Comparison of ENCODE assay signal across 9 mouse cellular contexts in the genomic region with DNA sequence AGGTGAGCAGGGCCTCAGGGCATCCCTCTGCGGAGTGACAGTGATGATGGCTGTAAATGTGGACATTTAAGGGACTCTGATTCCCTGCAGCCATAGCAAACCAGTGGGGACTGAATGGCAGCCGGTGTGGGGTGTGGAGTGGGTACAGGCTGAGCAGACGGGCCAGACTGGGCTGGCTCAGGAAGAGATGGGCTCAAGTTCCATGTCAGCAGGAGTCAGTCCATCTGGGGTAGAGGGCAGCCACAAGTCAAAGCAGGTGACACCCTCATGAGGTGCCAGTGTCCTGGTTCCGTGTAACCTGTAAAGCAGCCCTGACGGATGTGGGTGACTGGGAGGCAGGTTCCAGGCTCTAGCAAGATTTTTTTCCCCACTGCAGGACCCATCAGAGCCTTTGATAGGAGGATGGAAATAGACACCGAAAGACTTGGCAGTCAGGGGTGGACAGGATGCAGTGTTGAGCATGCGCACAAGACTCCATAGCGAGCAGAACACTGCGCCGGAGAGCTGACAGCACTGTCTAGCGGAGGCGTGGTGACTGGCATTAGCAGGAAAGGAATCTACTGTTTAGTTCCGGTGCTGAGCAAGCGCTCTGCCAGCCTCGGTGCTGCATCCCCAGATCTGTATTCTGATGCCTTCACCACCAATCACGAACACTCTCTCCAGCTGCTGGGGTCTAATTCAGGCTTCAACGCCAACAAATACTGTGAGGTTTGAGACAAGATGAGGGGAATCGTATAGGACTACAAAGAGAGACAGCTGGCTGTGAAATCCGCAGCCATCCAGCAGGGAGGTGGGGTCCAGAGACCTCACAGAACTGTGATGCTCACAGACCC. TPM values are rescaled to one million over a fixed set of nuclear protein-coding genes. Genes with fewer than 3 reads are reported as not detected.
A peak's percentile ranks its signal among the peaks of the same experiment; 100 is the strongest.
DNase-seq lines count a peak whose midpoint lies in the region; ATAC-seq and TF ChIP-seq lines count a peak whose summit lies in the region.
"Had no signal": no experiment of that assay in that cellular context is flagged by ENCODE, and none has a peak within 500 bp of the region (broad histone marks: within the 10 kb centered on the region; RNA-seq: fewer than 3 reads in every experiment).

No protein-coding gene starts in this region.

- peaks cover 27% of the 10 kb centered on the region for H3K4me1 ChIP-seq in forebrain, embryonic 16.5 days (replicated peaks; ENCODE audit: control insufficient read depth, insufficient read depth, low read length)
- peaks cover 11% of the 10 kb centered on the region for H3K4me1 ChIP-seq in liver, embryonic 12.5 days

- peak; percentile 82 for ATAC-seq in forebrain, embryonic 16.5 days
- peak; percentile 50; the same call in 1 of the 2 replicates for ATAC-seq in liver, embryonic 12.5 days

- no peaks in the 10 kb centered on the region for H3K27me3 ChIP-seq in forebrain, embryonic 16.5 days (replicated peaks; ENCODE audit: control insufficient read depth, insufficient read depth, low read length)
- H3K27me3 ChIP-seq in liver, embryonic 12.5 days (replicated peaks): no peaks in the 10 kb centered on the region
- no peaks in the 10 kb centered on the region for H3K27me3 ChIP-seq in myocyte (ENCODE audit: control insufficient read depth, insufficient read depth, insufficient read length)
- no peaks in the 10 kb centered on the region for H3K27me3 ChIP-seq in splenic B cell, adult 2 months (ENCODE audit: control insufficient read depth, insufficient read depth, low read length, poor library complexity, severe bottlenecking)

- peak overlapping the region; percentile 75 for H3K27ac ChIP-seq in forebrain, embryonic 16.5 days (ENCODE audit: low read length)
- H3K27ac ChIP-seq in liver, embryonic 12.5 days: no peak overlapping the region
- H3K27ac ChIP-seq: macrophage had no signal

- no peaks in the 10 kb centered on the region; the same call in 1 of the 2 replicates for H3K9me3 ChIP-seq in forebrain, embryonic 16.5 days (ENCODE audit: control insufficient read depth, low read length)
- H3K9me3 ChIP-seq in liver, embryonic 12.5 days (replicated peaks): no peaks in the 10 kb centered on the region

- WGBS in forebrain, embryonic 16.5 days: 25% methylated on average over 19 of the region's 19 CpGs
- WGBS in liver, embryonic 12.5 days (ENCODE audit: insufficient replicate concordance): 39% methylated on average over 19 of the region's 19 CpGs

- H3K4me3 ChIP-seq in forebrain, embryonic 16.5 days (replicated peaks; ENCODE audit: low read length): peak overlapping the region; percentile 34
- H3K4me3 ChIP-seq in liver, embryonic 12.5 days: peak overlapping the region; percentile 17; the same call in 1 of the 2 replicates
- H3K4me3 ChIP-seq in myocyte: no peak overlapping the region

- peak overlapping the region; percentile 52 for H3K4me2 ChIP-seq in forebrain, embryonic 16.5 days (ENCODE audit: low read length)
- peak overlapping the region; percentile 55 for H3K4me2 ChIP-seq in liver, embryonic 12.5 days
- H3K4me2 ChIP-seq in myocyte (ENCODE audit: low read depth): peak overlapping the region; percentile 56

- H3K36me3 ChIP-seq in forebrain, embryonic 16.5 days (ENCODE audit: control insufficient read depth, insufficient read depth): no peaks in the 10 kb centered on the region
- no peaks in the 10 kb centered on the region for H3K36me3 ChIP-seq in liver, embryonic 12.5 days
- no peaks in the 10 kb centered on the region for H3K36me3 ChIP-seq in myocyte (ENCODE audit: control insufficient read depth, insufficient read depth)
- no peaks in the 10 kb centered on the region for H3K36me3 ChIP-seq in splenic B cell, adult 2 months (ENCODE audit: control insufficient read depth, insufficient read depth, low read length, poor library complexity, severe bottlenecking)

- TF ChIP-seq POLR2A in myocyte (IDR thresholded peaks at IDR 0.05; ENCODE audit: insufficient read length, low read depth): no peak

- no peak overlapping the region for H3ac ChIP-seq in myocyte (ENCODE audit: control insufficient read depth, insufficient read length)

- intact Hi-C loops in heart, postnatal 14 days (cut with DNase I): no loop called here

- peak; percentile 30 to 33 for DNase-seq in urinary bladder, adult 18-20 months (ENCODE audit: low spot score in 2 of 2)
- no peak for DNase-seq in urinary bladder, postnatal 10 days (ENCODE audit: low spot score)
- peak; percentile 65 to 79 for DNase-seq in heart, postnatal 14 days
- peak; percentile 58 to 68 for DNase-seq in kidney, postnatal 36 days
- peak; percentile 72 for DNase-seq in splenic B cell, adult 2 months (ENCODE audit: low read depth, low spot score)

- peak overlapping the region; percentile 56 for H3K9ac ChIP-seq in forebrain, embryonic 16.5 days (replicated peaks; ENCODE audit: low read depth, low read length)
- H3K9ac ChIP-seq in liver, embryonic 12.5 days: peak overlapping the region; percentile 27; the same call in 1 of the 2 replicates

- H3K79me2 ChIP-seq in myocyte (ENCODE audit: control insufficient read depth, insufficient read depth): no peaks in the 10 kb centered on the region

TF ChIP-seq in myocyte, 11 proteins besides CTCF, POLR2A, EP300 and RAD21:
- TF ChIP-seq REST (IDR thresholded peaks at IDR 0.05; ENCODE audit: insufficient read depth, insufficient read length) (no peak), USF1 (IDR thresholded peaks at IDR 0.05; ENCODE audit: low read depth) (no peak), E2F4 (IDR thresholded peaks at IDR 0.05; ENCODE audit: insufficient read depth) (no peak), TCF3 (IDR thresholded peaks at IDR 0.05; ENCODE audit: insufficient read length, low read depth) (no peak), TCF12 (IDR thresholded peaks at IDR 0.05; ENCODE audit: insufficient read depth, poor library complexity, severe bottlenecking) (no peak), MYOD1 (IDR thresholded peaks at IDR 0.05; ENCODE audit: control insufficient read depth in 1 of 3, insufficient read length in 2 of 3, low read depth in 2 of 3) (no peak), CEBPB (IDR thresholded peaks at IDR 0.05; ENCODE audit: insufficient read depth, poor library complexity, severe bottlenecking) (no peak), POLR2AphosphoS2 (IDR thresholded peaks at IDR 0.05; ENCODE audit: insufficient read length, low read depth) (no peak), SRF (IDR thresholded peaks at IDR 0.05; ENCODE audit: control insufficient read depth, insufficient read length, low read depth) (no peak), MYOG (IDR thresholded peaks at IDR 0.05; ENCODE audit: control insufficient read depth in 1 of 3, insufficient read depth in 1 of 3, insufficient read length in 2 of 3, low read depth in 2 of 3) (no peak), MAX (IDR thresholded peaks at IDR 0.05; ENCODE audit: low read depth) (no peak)
TF ChIP-seq in myocyte: peak in this region for 0.

RNA-seq across cellular contexts. Expression of a gene that starts 18.3 kb away (rescaled TPM):
- 0.24 and 0.39 TPM in 2 replicates for polyA plus RNA-seq in forebrain, embryonic 16.5 days (2015; fragmentation: Nextera tagmentation; extraction: Ambion mirVana)
- under 1 TPM; 0.83 to 0.96 TPM for total RNA-seq in heart, postnatal 14 days (2021)
- 1.1 TPM in 2 replicates for polyA plus RNA-seq in liver, embryonic 12.5 days (2016; fragmentation: Nextera tagmentation; extraction: Ambion mirVana)
- polyA plus RNA-seq in myocyte (2012; fragmentation: generic; extraction: Trizol): not detected

RNA-seq across cellular contexts. Expression of a gene that starts 32.4 kb away (rescaled TPM):
- 9.7 and 10.3 TPM in 2 replicates for polyA plus RNA-seq in forebrain, embryonic 16.5 days (2015; fragmentation: Nextera tagmentation; extraction: Ambion mirVana)
- total RNA-seq in heart, postnatal 14 days (2021): 1 to 10 TPM; 1.1 to 1.2 TPM
- polyA plus RNA-seq in liver, embryonic 12.5 days (2016; fragmentation: Nextera tagmentation; extraction: Ambion mirVana): 3.9 and 4.3 TPM in 2 replicates
- 1.3 TPM for polyA plus RNA-seq in myocyte (2012; fragmentation: generic; extraction: Trizol)
